Mouse (Mus musculus) liver, embryonic 14.5 days (tissue): ENCODE measurements at regions not wholly inside any gene's neighbourhood (a gene's known extent, or its start where the extent isn't known, plus 50 kb on each side); places are given as distances from the start of the nearest gene placed in this dataset.

Experiments used
- ATAC-seq: fragments of 200-750 bp; cut with Nextera tagmentation; 2 replicates; pipeline ENCODE4 v1.8.0; 2017; ENCODE audit warnings: moderate number of reproducible peaks, mild to moderate bottlenecking, moderate library complexity; ENCODE audit not compliant: insufficient read depth
- DNase-seq, 3 experiments: peaks; one replicate each; pipeline ENCODE4 v3.0.0-alpha.2; 2012 to 2013; ENCODE audit warnings: low read depth in 3 of 3, low spot score in 3 of 3
- H3K27ac ChIP-seq: fragments of 300-500 bp; sonication (generic); 2 replicates; pipeline ENCODE4 v1.5.1; 2014; ENCODE audit warnings: moderate library complexity, mild to moderate bottlenecking, control low read depth, inconsistent platforms
- H3K27me3 ChIP-seq: fragments of 300-500 bp; sonication (generic); 2 replicates; pipeline ENCODE4 v1.6.1; 2014; ENCODE audit warnings: mild to moderate bottlenecking, low read length, moderate library complexity; ENCODE audit not compliant: control insufficient read depth, insufficient read depth
- H3K36me3 ChIP-seq: fragments of 300-500 bp; sonication (generic); replicated peaks from 2 replicates; pipeline ENCODE4 v1.6.1; 2014; ENCODE audit warnings: low read depth; ENCODE audit not compliant: control insufficient read depth, insufficient read depth
- H3K4me1 ChIP-seq, 2 experiments: fragments of 200-500 bp in 1 of 2; fragments of 300-500 bp in 1 of 2; sonication (generic) in 1 of 2; replicated peaks; 2 replicates each; pipeline ENCODE4 v1.6.1; 2012 to 2014; ENCODE audit warnings: antibody characterized with exemption in 1 of 2, inconsistent platforms in 1 of 2, low read length in 1 of 2; ENCODE audit not compliant: control insufficient read depth in 2 of 2, insufficient read depth in 2 of 2
- H3K4me2 ChIP-seq: fragments of 300-500 bp; sonication (generic); 2 replicates; pipeline ENCODE4 v1.6.1; 2014; ENCODE audit warnings: low read depth, mild to moderate bottlenecking, control low read depth, moderate library complexity
- H3K4me3 ChIP-seq, 2 experiments: fragments of 200-500 bp in 1 of 2; fragments of 300-500 bp in 1 of 2; sonication (generic) in 1 of 2; 2 replicates each; pipeline ENCODE4 v1.5.1; 2012 to 2014; ENCODE audit warnings: low read depth in 2 of 2, low read length in 2 of 2, mild to moderate bottlenecking in 2 of 2, control low read depth in 1 of 2, inconsistent platforms in 1 of 2, moderate library complexity in 1 of 2; ENCODE audit not compliant: insufficient read depth in 1 of 2
- H3K9ac ChIP-seq: fragments of 300-500 bp; sonication (generic); replicated peaks from 2 replicates; pipeline ENCODE4 v1.6.1; 2014; ENCODE audit warnings: mild to moderate bottlenecking, control low read depth, moderate library complexity
- H3K9me3 ChIP-seq: fragments of 300-500 bp; sonication (generic); 2 replicates; pipeline ENCODE4 v1.6.1; 2016; ENCODE audit warnings: low read length, mixed read lengths; ENCODE audit not compliant: control insufficient read depth
- CTCF ChIP-seq: IDR thresholded peaks from 2 replicates; pipeline ENCODE4 v1.5.1; 2016; ENCODE audit warnings: antibody characterized with exemption, low read depth, control low read depth
- EP300 ChIP-seq: IDR thresholded peaks from 2 replicates; pipeline ENCODE4 v1.6.1; 2016; ENCODE audit warnings: antibody characterized with exemption, low read depth
- WGBS: fragments of 180-500 bp; shearing (Covaris S2); extraction: QIAGEN DNeasy Blood & Tissue Kit; methylation state at CpG from one replicate; pipeline ENCODE4 v1.1.7; 2014; ENCODE audit not compliant: insufficient replicate concordance; 5-methylcytosine and 5-hydroxymethylcytosine counted together

GRCm38 (mm10) chr4:131208637-131209036 lies 264.5 kb downstream of the Matn1 start:
- no peak overlapping the region for H3K4me2 ChIP-seq
- no peak overlapping the region for H3K27ac ChIP-seq
- TF ChIP-seq EP300 (no peak), CTCF (no peak)
- 74% methylated on average over 6 of the region's 6 CpGs for WGBS
- no peaks in the 10 kb centered on the region for H3K27me3 ChIP-seq
- ATAC-seq (no peak), DNase-seq (no peak)
- H3K9me3 ChIP-seq = peaks cover 2% of the 10 kb centered on the region; the same call in 1 of the 2 replicates
- H3K4me1 ChIP-seq = no peaks in the 10 kb centered on the region
- H3K9ac ChIP-seq = no peak overlapping the region
- no peaks in the 10 kb centered on the region for H3K36me3 ChIP-seq
- H3K4me3 ChIP-seq = no peak overlapping the region

DNA sequence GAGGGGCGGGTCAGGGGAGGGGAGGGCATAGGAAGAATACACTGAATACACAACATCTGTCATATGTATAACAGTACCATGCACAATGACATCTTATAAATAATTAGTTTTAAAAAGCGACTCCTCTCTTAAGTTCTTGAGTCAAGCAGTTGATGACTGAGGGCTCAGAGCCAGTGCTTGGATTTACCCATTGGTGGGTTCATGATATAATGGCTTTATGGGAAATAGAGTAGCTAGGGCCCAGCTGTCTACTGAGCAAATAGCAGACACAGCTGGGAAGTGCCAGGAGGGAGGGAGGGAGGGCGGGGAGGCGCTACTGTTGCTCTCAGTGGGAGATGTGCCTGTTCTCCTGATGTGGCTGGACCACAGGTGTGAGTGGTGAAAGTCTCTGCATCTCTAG lies 268.5 kb downstream of the Matn1 start:
- ATAC-seq = no peak
- TF ChIP-seq EP300 = no peak
- TF ChIP-seq CTCF = no peak
- 39% methylated on average over 4 of the region's 4 CpGs for WGBS

DNA sequence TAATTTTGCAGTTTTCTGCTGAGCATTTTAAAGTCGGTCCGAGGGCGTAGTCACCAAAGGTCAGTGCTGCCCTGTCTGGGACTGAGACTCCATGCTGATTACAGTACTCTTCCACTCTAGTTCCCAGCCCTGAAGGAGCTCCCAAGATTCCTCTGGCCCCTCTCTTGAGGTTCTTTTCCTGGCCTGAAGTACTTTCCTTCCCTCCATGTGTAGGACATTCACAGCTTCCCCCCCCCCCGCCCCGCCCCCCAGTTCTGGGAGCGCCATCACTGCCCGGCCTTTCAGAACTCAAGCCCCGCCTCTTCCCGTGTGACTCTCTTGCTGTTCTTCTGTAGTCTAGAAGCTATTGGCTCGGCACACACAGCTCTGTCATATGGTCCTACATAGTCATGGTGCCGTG lies 271.5 kb downstream of the Matn1 start:
- H3K4me1 ChIP-seq = no peaks in the 10 kb centered on the region
- ATAC-seq = no peak
- WGBS = 67% methylated on average over 10 of the region's 11 CpGs
- H3K9me3 ChIP-seq = peaks cover 2% of the 10 kb centered on the region; the same call in 1 of the 2 replicates
- H3K36me3 ChIP-seq = no peaks in the 10 kb centered on the region
- no peak for DNase-seq
- H3K9ac ChIP-seq = no peak overlapping the region
- no peak overlapping the region for H3K4me2 ChIP-seq
- no peak overlapping the region for H3K4me3 ChIP-seq
- no peak for TF ChIP-seq EP300
- TF ChIP-seq CTCF = no peak
- no peak overlapping the region for H3K27ac ChIP-seq
- no peaks in the 10 kb centered on the region for H3K27me3 ChIP-seq

More for the DNA sequence above, 268.5 kb downstream of the Matn1 start:
- no peak for DNase-seq
- Histone ChIP-seq H3K4me2 (no peak overlapping the region), H3K9ac (no peak overlapping the region), H3K36me3 (no peaks in the 10 kb centered on the region), H3K4me1 (no peaks in the 10 kb centered on the region), H3K9me3 (peaks cover 2% of the 10 kb centered on the region; the same call in 1 of the 2 replicates), H3K4me3 (no peak overlapping the region), H3K27me3 (no peaks in the 10 kb centered on the region), H3K27ac (no peak overlapping the region)

DNA sequence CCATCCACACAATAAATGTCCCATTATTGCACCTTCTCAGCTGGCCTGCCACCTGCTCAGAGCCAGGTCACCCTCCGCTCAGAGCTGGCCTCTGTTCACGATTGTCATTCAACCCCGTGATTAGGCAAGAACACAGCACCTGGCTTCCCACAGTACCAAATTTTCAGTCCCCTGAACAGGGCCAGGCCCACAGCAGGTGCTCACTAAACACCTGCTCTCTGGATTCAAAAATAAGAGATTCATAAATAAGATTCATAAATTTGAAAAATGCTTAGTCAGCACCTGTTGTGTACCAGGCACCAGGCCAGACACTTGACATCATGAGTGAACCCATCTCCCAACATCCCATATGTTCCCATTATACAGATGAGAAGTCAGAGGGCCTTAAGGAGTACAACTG lies 272.2 kb downstream of the Matn1 start:
- Histone ChIP-seq H3K4me2 (no peak overlapping the region), H3K9ac (no peak overlapping the region), H3K4me3 (no peak overlapping the region), H3K27ac (no peak overlapping the region), H3K4me1 (no peaks in the 10 kb centered on the region), H3K27me3 (no peaks in the 10 kb centered on the region), H3K36me3 (no peaks in the 10 kb centered on the region), H3K9me3 (no peaks in the 10 kb centered on the region)
- WGBS = 77% methylated on average over 3 of the region's 3 CpGs
- ATAC-seq (no peak), DNase-seq (no peak)
- no peak for TF ChIP-seq EP300
- TF ChIP-seq CTCF = no peak

- H3K27ac ChIP-seq = no peak overlapping the region
- no peak overlapping the region for H3K4me2 ChIP-seq
- no peak for TF ChIP-seq EP300
- 72% methylated on average over 4 of the region's 4 CpGs for WGBS
- H3K9me3 ChIP-seq = no peaks in the 10 kb centered on the region
- no peaks in the 10 kb centered on the region for H3K4me1 ChIP-seq
- no peaks in the 10 kb centered on the region for H3K27me3 ChIP-seq
- H3K4me3 ChIP-seq = no peak overlapping the region
- ATAC-seq (no peak), DNase-seq (no peak)
- H3K36me3 ChIP-seq = no peaks in the 10 kb centered on the region
- H3K9ac ChIP-seq = no peak overlapping the region
Observed at GRCm38 (mm10) chr4:131217083-131217482, 272.9 kb downstream of the Matn1 start.
